Mouse (Mus musculus): ENCODE measurements at regions not wholly inside any gene's neighbourhood (a gene's known extent, or its start where the extent isn't known, plus 50 kb on each side); places are given as distances from the start of the nearest gene placed in this dataset.
A peak's percentile ranks its signal among the peaks of the same experiment; 100 is the strongest.

GRCm38 (mm10) chr1:61419839-61420238 lies 218.8 kb upstream of the Pard3b start:
- peak; percentile 36 for DNase-seq (ENCODE audit: low spot score)

- no peak for DNase-seq (ENCODE audit: low spot score)
Measured at GRCm38 (mm10) chr1:61423253-61423652, 215.4 kb upstream of the Pard3b start.

GRCm38 (mm10) chr1:61428706-61429501 lies 209.7 kb upstream of the Pard3b start:
- no peak for DNase-seq (ENCODE audit: low spot score)

- no peak for DNase-seq (ENCODE audit: low spot score)
Measured at GRCm38 (mm10) chr1:61437603-61438002, 201.0 kb upstream of the Pard3b start.

- no peak for DNase-seq (ENCODE audit: low spot score)
Measured at GRCm38 (mm10) chr1:61461435-61461834, 177.2 kb upstream of the Pard3b start.

GRCm38 (mm10) chr1:61470617-61471214 lies 167.9 kb upstream of the Pard3b start:
- no peak for DNase-seq (ENCODE audit: low spot score)

- DNase-seq (ENCODE audit: low spot score): no peak
Measured at GRCm38 (mm10) chr1:61471779-61472578, 166.6 kb upstream of the Pard3b start.

- DNase-seq (ENCODE audit: low spot score): no peak
Measured at GRCm38 (mm10) chr1:61472579-61473242, 165.9 kb upstream of the Pard3b start.

- DNase-seq (ENCODE audit: low spot score): no peak
Measured at GRCm38 (mm10) chr1:61485459-61485858, 153.2 kb upstream of the Pard3b start.

GRCm38 (mm10) chr1:61524886-61525285 lies 113.7 kb upstream of the Pard3b start:
- DNase-seq (ENCODE audit: low spot score): no peak

GRCm38 (mm10) chr1:61525881-61526280 lies 112.7 kb upstream of the Pard3b start:
- DNase-seq (ENCODE audit: low spot score): no peak

- no peak for DNase-seq (ENCODE audit: low spot score)
Measured at GRCm38 (mm10) chr1:61528757-61529156, 109.9 kb upstream of the Pard3b start.

GRCm38 (mm10) chr1:61530166-61530565 lies 108.5 kb upstream of the Pard3b start:
- peak; percentile 69 for DNase-seq (ENCODE audit: low spot score)

- DNase-seq (ENCODE audit: low spot score): no peak
Measured at GRCm38 (mm10) chr1:61531487-61531886, 107.1 kb upstream of the Pard3b start.

GRCm38 (mm10) chr1:61540081-61540480 lies 98.5 kb upstream of the Pard3b start:
- no peak for DNase-seq (ENCODE audit: low spot score)

GRCm38 (mm10) chr1:61541166-61541565 lies 97.5 kb upstream of the Pard3b start:
- DNase-seq (ENCODE audit: low spot score): no peak

GRCm38 (mm10) chr1:61552577-61553517 lies 85.8 kb upstream of the Pard3b start:
- no peak for DNase-seq (ENCODE audit: low spot score)

- no peak for DNase-seq (ENCODE audit: low spot score)
Measured at GRCm38 (mm10) chr1:61559514-61559913, 79.1 kb upstream of the Pard3b start.

- no peak for DNase-seq (ENCODE audit: low spot score)
Measured at GRCm38 (mm10) chr1:61562091-61562490, 76.5 kb upstream of the Pard3b start.

GRCm38 (mm10) chr1:61565471-61565870 lies 73.2 kb upstream of the Pard3b start:
- no peak for DNase-seq (ENCODE audit: low spot score)

GRCm38 (mm10) chr1:61574276-61574675 lies 64.3 kb upstream of the Pard3b start:
- no peak for DNase-seq (ENCODE audit: low spot score)
